Mouse (Mus musculus): ENCODE data around the gene Tmem33.

- TF ChIP-seq CTCF (IDR thresholded peaks at IDR 0.05) = peak; percentile 31
- TF ChIP-seq EP300 (IDR thresholded peaks at IDR 0.05) = no peak
Observed at GRCm38 (mm10) chr5:67306698-67307521, 46.5 kb downstream of the Tmem33 start, which contains the start of gene Slc30a9.
